Mouse (Mus musculus): Measurements from ENCODE around the gene Kirrel3.

DNA sequence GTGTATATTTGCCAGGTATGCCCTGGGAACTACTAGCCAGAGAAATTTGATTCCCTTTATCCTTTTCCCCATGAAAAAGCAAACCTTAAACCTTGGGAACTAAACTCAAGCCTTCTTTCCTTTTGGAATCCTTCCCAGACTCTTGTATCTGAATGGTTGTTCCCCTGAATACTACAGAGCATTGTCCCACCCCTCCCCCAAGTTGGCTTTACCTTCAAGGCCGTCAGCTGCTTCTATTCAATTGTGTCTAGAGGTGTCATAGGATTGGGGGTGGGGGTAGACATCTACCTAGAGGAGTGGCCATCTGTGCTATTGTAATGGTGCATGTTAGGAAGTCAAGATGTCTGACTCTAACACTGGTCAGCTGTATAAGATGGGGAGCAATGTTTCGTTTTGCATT, 351.1 kb downstream of the Kirrel3 start:
- TF ChIP-seq CTCF (IDR thresholded peaks at IDR 0.05) (no peak), EP300 (IDR thresholded peaks at IDR 0.05) (no peak)

Measured in lung, postnatal 0 days (tissue).